Mouse (Mus musculus): ENCODE measurements around the gene Poc1b.

DNA sequence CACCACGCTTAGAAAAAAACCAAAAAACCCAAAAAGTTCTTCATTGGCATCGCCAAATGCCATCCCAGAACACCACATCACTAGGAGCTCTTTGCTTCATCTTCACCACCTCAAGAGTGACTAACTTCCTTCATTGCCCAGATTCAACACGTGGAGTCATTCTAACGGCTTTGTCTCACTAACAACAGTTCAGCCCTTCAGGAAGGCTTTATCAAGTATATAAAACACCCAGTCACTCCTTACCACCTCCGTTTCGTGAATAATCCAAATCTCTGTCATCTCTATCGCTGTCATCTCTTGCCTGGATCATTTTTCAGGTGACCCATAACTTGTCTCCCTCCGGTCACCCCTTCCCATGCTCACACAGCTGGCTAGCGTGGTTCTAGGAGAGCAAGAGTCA is 92.1 kb downstream of the Poc1b start:
- TF ChIP-seq GATA1 (IDR thresholded peaks at IDR 0.05; ENCODE audit: low read length) (no peak), TAL1 (IDR thresholded peaks at IDR 0.05; ENCODE audit: low read length) (no peak)
